Mouse (Mus musculus): ENCODE results near the gene Abca2. TPM values are rescaled to one million over a fixed set of nuclear protein-coding genes. Genes with fewer than 3 reads are reported as not detected.

The Abca2 gene
- polyA plus RNA-seq (2011; ENCODE audit: insufficient read length, low read depth, missing spikeins): 7.8 and 12.1 TPM in 2 replicates

DNA sequence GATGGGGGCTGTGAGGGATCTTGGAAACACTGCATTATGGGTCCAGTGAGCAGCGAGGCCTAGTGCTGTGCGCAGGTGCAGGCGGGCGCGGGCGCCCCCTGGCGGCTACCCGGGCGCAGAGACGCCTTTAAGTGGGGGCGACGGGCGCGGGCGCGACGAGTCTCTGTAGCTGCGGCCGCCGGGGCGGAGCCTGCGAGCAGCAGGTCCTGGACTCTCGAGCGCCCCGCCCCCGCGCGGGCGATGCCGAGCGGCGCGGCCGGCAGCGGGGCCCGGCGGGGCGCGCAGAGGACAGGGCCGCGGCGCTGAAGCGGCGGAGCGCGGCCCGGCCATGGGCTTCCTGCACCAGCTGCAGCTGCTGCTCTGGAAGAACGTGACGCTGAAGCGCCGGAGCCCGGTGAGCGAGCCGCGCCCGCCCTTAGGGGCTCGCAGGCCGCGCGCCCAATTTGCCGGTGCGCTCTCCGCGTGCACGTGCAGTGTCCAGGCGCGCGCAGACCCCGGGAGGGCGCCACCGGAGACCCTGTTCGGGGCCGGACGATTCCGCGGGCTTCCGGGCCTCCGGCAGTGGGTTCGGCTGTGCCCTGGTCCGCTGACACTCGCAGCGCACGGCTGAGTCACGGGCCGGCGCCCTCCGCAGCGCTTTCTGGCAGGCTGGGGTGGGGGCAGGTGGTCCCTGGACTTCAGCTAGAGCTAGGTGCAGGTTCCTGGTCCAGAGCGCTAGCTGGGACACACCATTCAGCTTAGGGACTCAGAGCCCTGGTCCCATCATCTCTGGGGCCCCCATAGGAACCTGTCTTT, at the start of gene Abca2:
Gene Abca2, plus strand, starts transcription at position 262 of the 795 bp plus-strand sequence.
- TF ChIP-seq POLR2A (IDR thresholded peaks at IDR 0.05; ENCODE audit: low read depth, low read length) (peak; percentile 27; the same call in 1 of the 2 replicates), CTCF (IDR thresholded peaks at IDR 0.05; ENCODE audit: borderline replicate concordance, insufficient read depth, low read length) (peak; percentile 76)
- Histone ChIP-seq H3K4me3 (ENCODE audit: insufficient read depth, low read length) (peak within 1 kb of the TSS; percentile 48), H3K4me1 (ENCODE audit: control insufficient read depth, insufficient read depth, low read length) (no peaks in the 10 kb centered on the region), H3K27ac (ENCODE audit: insufficient read depth, low read length) (no peak within 1 kb of the TSS)

DNA sequence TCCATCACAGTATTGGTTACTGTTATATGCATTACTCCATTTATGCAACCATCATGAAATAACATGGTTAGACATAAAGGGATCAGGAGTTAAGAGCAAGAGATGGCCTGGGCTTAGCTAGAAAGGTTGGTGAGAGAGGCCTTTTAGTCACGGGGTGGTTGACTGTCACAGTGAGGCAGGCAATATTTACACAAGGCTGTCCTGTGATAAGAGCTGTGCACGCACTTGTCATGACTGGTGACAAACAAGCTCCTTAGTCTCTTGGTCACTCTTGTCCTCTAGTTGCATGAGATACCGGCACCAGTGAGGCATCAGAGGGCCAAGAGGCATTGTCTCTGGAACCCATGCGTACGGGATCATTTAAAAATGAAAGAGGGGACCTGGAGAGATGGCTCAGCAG, 44.0 kb upstream of the Abca2 start:
- Histone ChIP-seq H3K4me3 (ENCODE audit: insufficient read depth, low read length) (no peak overlapping the region), H3K27ac (ENCODE audit: insufficient read depth, low read length) (no peak overlapping the region), H3K4me1 (ENCODE audit: control insufficient read depth, insufficient read depth, low read length) (no peaks in the 10 kb centered on the region)
- no peak for TF ChIP-seq POLR2A (IDR thresholded peaks at IDR 0.05; ENCODE audit: low read depth, low read length)
- TF ChIP-seq CTCF (IDR thresholded peaks at IDR 0.05; ENCODE audit: borderline replicate concordance, insufficient read depth, low read length): no peak

DNA sequence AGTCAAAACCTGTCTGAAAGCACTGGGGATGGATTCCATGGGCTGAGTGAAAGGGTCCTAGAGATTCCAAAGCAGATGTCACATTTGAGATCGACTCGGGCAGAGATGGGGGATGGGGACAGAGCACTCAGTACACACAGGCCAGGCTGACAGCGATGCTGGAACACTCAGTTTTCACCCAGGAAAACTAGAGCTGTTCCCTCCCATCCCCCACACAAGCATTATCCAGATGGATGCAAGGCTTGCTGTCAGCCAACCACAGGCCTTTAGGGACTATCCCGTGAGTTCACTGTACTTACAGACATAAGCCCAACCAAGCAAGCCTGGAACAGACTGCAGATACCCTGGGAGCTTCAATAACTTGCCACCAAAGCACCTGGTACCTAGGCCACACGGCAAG, 37.2 kb upstream of the Abca2 start:
- H3K4me3 ChIP-seq (ENCODE audit: insufficient read depth, low read length): no peak overlapping the region
- peaks cover 9% of the 10 kb centered on the region for H3K4me1 ChIP-seq (ENCODE audit: control insufficient read depth, insufficient read depth, low read length)
- no peak for TF ChIP-seq POLR2A (IDR thresholded peaks at IDR 0.05; ENCODE audit: low read depth, low read length)
- TF ChIP-seq CTCF (IDR thresholded peaks at IDR 0.05; ENCODE audit: borderline replicate concordance, insufficient read depth, low read length): no peak
- no peak overlapping the region for H3K27ac ChIP-seq (ENCODE audit: insufficient read depth, low read length)

DNA sequence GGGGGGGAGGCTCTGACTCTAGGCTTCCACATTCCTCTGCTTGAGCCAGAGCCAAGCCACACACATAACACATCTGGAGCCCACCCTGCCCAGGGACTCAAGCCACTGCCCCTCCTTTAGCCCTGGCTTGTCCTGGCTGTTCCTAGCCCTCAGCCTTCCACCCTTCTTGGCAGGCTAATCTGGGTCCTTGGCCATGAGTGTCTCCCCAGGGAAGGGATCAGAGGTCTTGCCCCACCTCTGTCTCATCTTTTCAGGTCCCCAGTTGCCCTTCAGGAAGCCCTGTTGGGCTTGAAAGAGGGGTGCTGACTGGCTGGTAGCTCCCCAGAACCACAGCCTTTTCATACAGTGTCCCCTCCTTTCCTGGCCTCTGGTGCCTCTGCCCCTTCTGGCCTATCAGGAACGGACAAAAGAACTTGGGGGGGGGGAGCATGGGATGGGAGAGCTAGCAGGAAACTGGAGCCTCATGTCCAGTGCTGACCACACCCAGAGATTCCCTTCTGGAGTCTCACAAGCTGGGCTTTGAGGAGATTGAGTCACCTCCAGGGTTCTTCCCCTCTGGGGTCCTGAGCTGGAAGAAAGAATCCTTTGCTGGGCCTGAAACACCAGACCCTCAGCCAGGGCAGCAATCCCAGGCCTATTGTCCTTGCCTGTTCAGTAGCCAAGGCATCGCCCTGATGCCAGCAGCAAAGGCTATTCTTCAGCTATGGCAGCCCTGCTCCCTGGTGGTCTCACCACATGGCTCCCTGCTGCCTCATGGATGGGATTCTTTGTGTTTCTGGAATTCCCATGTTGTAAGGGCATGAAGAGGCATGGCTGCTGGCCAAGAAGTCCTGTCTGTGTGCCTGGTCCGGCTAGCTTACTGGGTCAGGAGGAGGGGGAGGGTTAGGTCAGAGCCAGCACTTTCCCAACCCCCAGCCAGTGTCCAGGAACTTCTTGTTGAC, 34.0 kb upstream of the Abca2 start:
- TF ChIP-seq CTCF (IDR thresholded peaks at IDR 0.05; ENCODE audit: borderline replicate concordance, insufficient read depth, low read length): no peak
- no peak for TF ChIP-seq POLR2A (IDR thresholded peaks at IDR 0.05; ENCODE audit: low read depth, low read length)
- peaks cover 9% of the 10 kb centered on the region for H3K4me1 ChIP-seq (ENCODE audit: control insufficient read depth, insufficient read depth, low read length)
- H3K27ac ChIP-seq (ENCODE audit: insufficient read depth, low read length): no peak overlapping the region
- no peak overlapping the region for H3K4me3 ChIP-seq (ENCODE audit: insufficient read depth, low read length)

DNA sequence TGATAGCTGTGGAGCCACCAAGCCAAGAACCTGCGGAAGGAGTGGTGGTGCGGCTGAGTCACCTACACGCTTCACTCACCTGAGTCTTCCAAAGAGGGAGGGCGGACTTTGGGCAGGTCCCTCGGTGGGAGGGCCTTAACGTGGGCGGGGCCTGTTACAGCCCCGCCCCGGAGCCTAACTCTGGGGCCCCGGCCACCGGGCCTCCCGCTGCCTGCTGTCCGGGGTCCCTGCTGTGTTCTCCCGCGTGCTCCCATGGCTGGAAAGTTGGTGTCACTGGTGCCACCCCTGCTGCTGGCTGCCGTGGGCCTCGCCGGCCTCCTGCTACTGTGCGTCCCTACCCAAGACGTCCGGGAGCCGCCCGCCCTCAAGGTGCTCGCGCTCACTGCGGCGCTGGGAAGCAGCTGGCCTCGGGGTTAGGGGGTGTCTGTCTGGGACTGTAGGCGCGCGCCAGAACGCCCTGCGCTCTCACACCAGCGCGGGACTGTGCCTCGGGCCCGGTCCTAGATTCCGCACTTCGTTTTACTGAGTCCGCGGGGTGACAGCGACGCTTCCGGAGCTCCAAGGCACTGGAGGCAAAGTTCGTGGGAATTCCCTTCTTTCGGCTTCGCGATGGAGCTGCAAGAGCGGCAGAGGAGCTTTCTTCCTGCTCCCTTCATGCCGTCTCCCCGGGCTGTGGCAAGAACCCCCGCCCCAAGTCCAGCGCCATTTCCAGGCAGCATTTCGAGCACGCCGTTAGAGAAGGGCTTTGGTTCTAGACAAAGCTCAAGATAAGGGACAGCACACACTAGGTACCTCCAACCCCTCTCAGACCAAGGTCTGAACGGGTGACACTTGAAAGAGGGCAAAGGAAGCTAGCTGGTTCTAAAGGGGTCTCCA, 32.5 kb upstream of the Abca2 start, which contains the start of gene Entpd2:
Gene Entpd2, plus strand, starts transcription at position 154 of the 876 bp plus-strand sequence.
- TF ChIP-seq POLR2A (IDR thresholded peaks at IDR 0.05; ENCODE audit: low read depth, low read length) (no peak), CTCF (IDR thresholded peaks at IDR 0.05; ENCODE audit: borderline replicate concordance, insufficient read depth, low read length) (no peak)
- Histone ChIP-seq H3K4me3 (ENCODE audit: insufficient read depth, low read length) (peak within 1 kb of the TSS; percentile 13; the same call in 1 of the 2 replicates), H3K27ac (ENCODE audit: insufficient read depth, low read length) (no peak within 1 kb of the TSS), H3K4me1 (ENCODE audit: control insufficient read depth, insufficient read depth, low read length) (peaks cover 9% of the 10 kb centered on the region)

DNA sequence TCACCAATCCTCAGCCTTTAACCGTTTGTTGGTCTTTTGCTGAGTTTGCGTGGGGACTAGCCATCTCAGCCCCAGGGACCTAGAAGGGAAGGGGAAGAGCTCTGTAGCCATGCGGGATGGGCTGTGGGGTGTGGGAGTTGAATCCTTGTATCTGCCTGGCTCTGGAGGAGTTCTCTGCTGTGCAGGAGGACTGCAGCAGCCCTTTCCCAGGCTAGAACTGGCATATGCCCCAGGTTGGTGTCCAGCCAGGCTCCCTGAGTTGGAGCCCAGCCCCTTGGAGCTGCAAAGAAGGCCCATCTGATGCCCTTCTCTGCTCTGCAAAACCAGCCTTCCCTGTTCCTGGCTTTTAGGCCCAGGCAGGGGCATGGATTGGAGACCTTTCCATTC, 31.9 kb upstream of the Abca2 start:
- TF ChIP-seq POLR2A (IDR thresholded peaks at IDR 0.05; ENCODE audit: low read depth, low read length): no peak
- no peak for TF ChIP-seq CTCF (IDR thresholded peaks at IDR 0.05; ENCODE audit: borderline replicate concordance, insufficient read depth, low read length)
- Histone ChIP-seq H3K27ac (ENCODE audit: insufficient read depth, low read length) (no peak overlapping the region), H3K4me3 (ENCODE audit: insufficient read depth, low read length) (no peak overlapping the region), H3K4me1 (ENCODE audit: control insufficient read depth, insufficient read depth, low read length) (peaks cover 9% of the 10 kb centered on the region)

DNA sequence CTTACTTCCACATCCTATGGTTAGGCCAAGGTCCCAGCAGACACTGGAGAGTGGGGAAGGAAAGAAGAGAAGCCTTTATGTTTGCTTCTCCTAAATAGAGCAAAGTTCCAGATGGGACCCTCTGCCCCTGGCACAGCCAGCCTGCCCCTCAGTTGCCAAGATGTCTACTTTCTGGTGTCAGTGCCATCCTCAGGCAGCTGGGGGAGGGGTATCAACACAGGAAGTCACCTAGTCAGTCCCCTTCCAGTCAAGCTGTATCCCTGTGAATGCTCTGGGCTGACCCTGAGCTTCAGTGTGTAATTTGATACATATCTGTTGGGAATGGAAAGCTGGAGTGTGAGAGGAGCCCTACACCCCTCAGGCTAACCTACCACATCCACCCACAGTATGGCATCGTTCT, 31.5 kb upstream of the Abca2 start:
- Histone ChIP-seq H3K27ac (ENCODE audit: insufficient read depth, low read length) (no peak overlapping the region), H3K4me1 (ENCODE audit: control insufficient read depth, insufficient read depth, low read length) (peaks cover 9% of the 10 kb centered on the region), H3K4me3 (ENCODE audit: insufficient read depth, low read length) (no peak overlapping the region)
- TF ChIP-seq CTCF (IDR thresholded peaks at IDR 0.05; ENCODE audit: borderline replicate concordance, insufficient read depth, low read length): no peak
- no peak for TF ChIP-seq POLR2A (IDR thresholded peaks at IDR 0.05; ENCODE audit: low read depth, low read length)

DNA sequence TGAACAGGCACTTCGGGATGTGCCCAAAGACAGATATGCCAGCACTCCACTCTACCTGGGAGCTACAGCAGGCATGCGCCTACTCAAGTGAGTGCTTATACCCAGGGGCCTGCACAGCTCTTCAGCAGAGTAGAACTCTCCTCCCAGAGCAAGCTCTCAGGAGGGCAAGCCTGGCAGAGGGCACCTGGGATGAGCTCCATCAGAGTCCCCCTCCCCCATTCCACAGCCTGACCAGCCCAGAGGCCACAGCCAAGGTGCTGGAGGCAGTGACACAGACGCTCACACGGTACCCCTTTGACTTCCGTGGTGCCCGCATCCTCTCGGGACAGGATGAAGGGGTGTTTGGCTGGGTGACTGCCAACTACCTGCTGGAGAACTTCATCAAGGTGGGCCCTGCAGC, 30.4 kb upstream of the Abca2 start:
- TF ChIP-seq POLR2A (IDR thresholded peaks at IDR 0.05; ENCODE audit: low read depth, low read length) (no peak), CTCF (IDR thresholded peaks at IDR 0.05; ENCODE audit: borderline replicate concordance, insufficient read depth, low read length) (no peak)
- H3K27ac ChIP-seq (ENCODE audit: insufficient read depth, low read length): no peak overlapping the region
- no peak overlapping the region for H3K4me3 ChIP-seq (ENCODE audit: insufficient read depth, low read length)
- H3K4me1 ChIP-seq (ENCODE audit: control insufficient read depth, insufficient read depth, low read length): peaks cover 9% of the 10 kb centered on the region

DNA sequence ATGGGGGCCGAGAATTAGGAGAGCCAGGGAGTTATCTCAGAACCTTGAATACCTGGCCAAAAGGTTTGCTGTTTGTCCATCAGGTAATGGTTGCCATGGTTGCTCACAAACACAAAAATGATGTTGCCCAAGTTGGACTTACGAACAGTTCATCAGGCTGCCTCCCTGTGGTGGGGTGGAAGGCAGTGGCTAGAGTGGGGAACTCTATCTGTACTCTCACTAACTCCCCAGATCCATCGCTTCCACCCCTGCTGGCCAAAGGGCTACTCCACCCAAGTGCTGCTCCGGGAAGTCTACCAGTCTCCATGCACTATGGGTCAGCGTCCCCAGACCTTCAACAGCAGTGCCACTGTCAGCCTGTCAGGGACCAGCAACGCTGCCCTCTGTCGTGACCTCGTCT, 29.5 kb upstream of the Abca2 start, which contains the start of gene Npdc1:
Gene Npdc1, plus strand, starts transcription at position 301 of the 400 bp plus-strand sequence.
- TF ChIP-seq POLR2A (IDR thresholded peaks at IDR 0.05; ENCODE audit: low read depth, low read length) (no peak), CTCF (IDR thresholded peaks at IDR 0.05; ENCODE audit: borderline replicate concordance, insufficient read depth, low read length) (no peak)
- H3K27ac ChIP-seq (ENCODE audit: insufficient read depth, low read length): no peak within 1 kb of the TSS
- H3K4me3 ChIP-seq (ENCODE audit: insufficient read depth, low read length): no peak within 1 kb of the TSS
- H3K4me1 ChIP-seq (ENCODE audit: control insufficient read depth, insufficient read depth, low read length): peaks cover 9% of the 10 kb centered on the region
